Mouse (Mus musculus): ENCODE measurements around the gene C1galt1. TPM values are rescaled to one million over a fixed set of nuclear protein-coding genes. Genes with fewer than 3 reads are reported as not detected.

Gene C1galt1
- 1.4 and 1.5 TPM in 2 replicates for polyA plus RNA-seq (2015; fragmentation: Nextera tagmentation; extraction: Ambion mirVana)

DNA sequence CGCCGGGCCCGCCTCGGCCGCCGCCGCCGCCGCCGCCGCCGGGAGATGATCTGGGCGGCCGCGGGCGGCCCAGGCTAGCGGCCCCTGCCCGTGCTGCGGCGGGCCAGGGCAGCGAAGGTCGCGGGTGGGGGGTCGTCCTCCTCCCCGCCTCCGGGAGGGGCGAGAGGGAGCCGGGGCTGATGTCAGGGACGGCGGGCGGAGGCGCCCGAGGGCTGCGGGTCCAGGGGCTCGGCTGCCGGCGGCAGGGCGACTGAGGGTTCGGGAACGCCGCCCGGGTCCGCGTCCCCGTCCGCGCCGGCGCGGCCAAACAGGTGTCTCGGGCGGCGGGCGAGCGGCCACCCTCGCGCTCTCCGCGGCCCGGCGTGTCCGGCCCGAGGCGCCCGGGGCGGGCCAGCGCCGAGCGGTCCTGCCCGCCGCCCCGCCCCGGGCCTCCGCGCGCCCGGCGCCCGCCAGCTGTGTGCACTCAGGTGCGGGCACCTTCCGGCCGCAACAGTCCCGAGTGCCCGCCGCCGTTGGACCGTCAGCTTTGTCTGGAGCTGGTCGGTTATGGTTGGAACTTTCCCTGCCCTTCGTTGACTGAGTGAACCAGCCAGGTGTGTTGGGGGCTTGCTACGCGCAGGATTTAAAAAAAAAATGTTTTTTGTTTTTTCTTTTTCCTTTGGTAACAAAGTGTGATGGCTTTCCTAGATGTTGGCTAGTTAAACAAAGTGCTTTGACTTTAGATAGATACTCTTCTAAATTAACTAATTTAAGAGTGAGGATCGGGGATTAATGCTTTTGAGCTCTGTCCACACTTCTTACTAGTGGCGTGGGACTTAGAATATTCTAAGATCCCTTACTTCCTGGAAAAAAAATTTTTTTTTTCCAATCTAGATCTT is at the start of gene C1galt1:
TSS of gene C1galt1 (plus strand) at position 41 of the 878 bp plus-strand sequence.
- Histone ChIP-seq H3K27me3 (replicated peaks; ENCODE audit: control insufficient read depth, insufficient read depth, low read length) (no peaks in the 10 kb centered on the region), H3K4me1 (replicated peaks; ENCODE audit: control insufficient read depth, insufficient read depth, low read length) (peaks cover 4% of the 10 kb centered on the region), H3K4me2 (ENCODE audit: low read length) (peak within 1 kb of the TSS; percentile 78), H3K9me3 (ENCODE audit: control insufficient read depth, low read length) (no peaks in the 10 kb centered on the region), H3K36me3 (ENCODE audit: control insufficient read depth, insufficient read depth) (no peaks in the 10 kb centered on the region), H3K27ac (ENCODE audit: low read length) (peak within 1 kb of the TSS; percentile 92), H3K4me3 (replicated peaks; ENCODE audit: low read length) (peak within 1 kb of the TSS; percentile 84), H3K9ac (replicated peaks; ENCODE audit: low read depth, low read length) (peak within 1 kb of the TSS; percentile 98)
- under 1% methylated on average over 59 of the region's 93 CpGs for WGBS
- peak; percentile 59 for ATAC-seq

GRCm38 (mm10) chr6:7799969-7800368 is 44.7 kb upstream of the C1galt1 start:
- Histone ChIP-seq H3K9ac (replicated peaks; ENCODE audit: low read depth, low read length) (no peak overlapping the region), H3K36me3 (ENCODE audit: control insufficient read depth, insufficient read depth) (no peaks in the 10 kb centered on the region), H3K4me1 (replicated peaks; ENCODE audit: control insufficient read depth, insufficient read depth, low read length) (no peaks in the 10 kb centered on the region), H3K4me2 (ENCODE audit: low read length) (no peak overlapping the region), H3K9me3 (ENCODE audit: control insufficient read depth, low read length) (no peaks in the 10 kb centered on the region), H3K4me3 (replicated peaks; ENCODE audit: low read length) (no peak overlapping the region), H3K27ac (ENCODE audit: low read length) (no peak overlapping the region), H3K27me3 (replicated peaks; ENCODE audit: control insufficient read depth, insufficient read depth, low read length) (no peaks in the 10 kb centered on the region)
- no peak for ATAC-seq
- 69% methylated on average over 6 of the region's 6 CpGs for WGBS

DNA sequence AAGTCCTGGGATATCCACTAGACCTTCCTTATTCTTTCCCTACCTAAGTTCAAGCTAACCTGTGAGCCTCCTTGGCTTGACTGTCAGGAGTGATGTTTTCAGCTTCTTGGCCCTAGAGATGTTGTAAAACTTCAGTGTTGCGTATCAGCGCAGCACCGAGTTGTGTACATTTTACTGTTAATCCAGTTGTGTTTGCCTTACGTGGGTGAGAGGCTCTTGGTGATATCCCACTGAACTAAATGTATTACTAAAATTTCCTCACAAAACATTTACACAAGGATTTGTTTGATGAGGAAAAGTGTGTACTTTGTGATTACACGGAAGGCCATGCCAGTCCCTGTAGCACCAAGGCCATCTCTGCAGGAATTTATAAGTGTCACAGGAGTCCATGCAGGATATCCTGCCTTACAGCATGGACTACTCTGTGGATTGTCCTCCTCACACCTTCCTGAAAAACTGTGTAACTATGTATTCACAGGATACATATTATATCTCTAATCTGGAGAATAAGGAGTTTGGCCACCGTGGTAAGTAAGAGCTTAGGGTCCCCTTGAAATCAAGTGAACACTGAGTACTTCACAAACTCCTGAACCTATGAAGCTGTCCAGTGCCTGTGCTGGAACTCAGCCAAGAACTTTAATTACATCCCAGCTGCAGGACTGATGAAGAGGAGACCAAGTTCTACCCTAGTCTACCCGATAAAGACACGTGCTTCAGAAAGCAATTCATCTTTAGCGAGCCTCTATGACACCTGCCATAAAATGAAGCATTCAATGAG is 40.7 kb upstream of the C1galt1 start:
- Histone ChIP-seq H3K4me2 (ENCODE audit: low read length) (no peak overlapping the region), H3K36me3 (ENCODE audit: control insufficient read depth, insufficient read depth) (no peaks in the 10 kb centered on the region), H3K9ac (replicated peaks; ENCODE audit: low read depth, low read length) (no peak overlapping the region), H3K4me1 (replicated peaks; ENCODE audit: control insufficient read depth, insufficient read depth, low read length) (no peaks in the 10 kb centered on the region), H3K9me3 (ENCODE audit: control insufficient read depth, low read length) (no peaks in the 10 kb centered on the region), H3K27me3 (replicated peaks; ENCODE audit: control insufficient read depth, insufficient read depth, low read length) (no peaks in the 10 kb centered on the region), H3K4me3 (replicated peaks; ENCODE audit: low read length) (no peak overlapping the region), H3K27ac (ENCODE audit: low read length) (no peak overlapping the region)
- 87% methylated on average over 9 of the region's 9 CpGs for WGBS
- no peak for ATAC-seq

DNA sequence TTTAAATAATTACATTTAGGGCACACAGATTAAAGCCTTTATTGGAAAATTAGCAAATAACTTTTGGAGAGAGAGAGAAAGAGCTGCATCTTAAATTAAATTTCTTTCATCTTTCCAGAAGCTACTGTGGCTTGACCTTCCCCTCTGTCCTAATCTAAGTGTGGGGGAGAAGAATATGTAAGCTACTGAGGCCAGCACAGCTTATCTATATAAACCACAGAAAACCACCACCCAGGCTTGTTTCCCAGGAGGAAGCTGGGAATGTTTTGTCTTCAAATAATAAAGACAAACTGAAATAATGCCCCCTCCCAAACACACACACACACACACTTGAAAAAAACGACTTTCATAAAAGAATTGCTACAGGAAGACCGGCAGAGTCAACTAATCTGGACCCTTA is 30.5 kb upstream of the C1galt1 start:
- no peaks in the 10 kb centered on the region for H3K27me3 ChIP-seq (replicated peaks; ENCODE audit: control insufficient read depth, insufficient read depth, low read length)
- no peaks in the 10 kb centered on the region for H3K4me1 ChIP-seq (replicated peaks; ENCODE audit: control insufficient read depth, insufficient read depth, low read length)
- H3K4me3 ChIP-seq (replicated peaks; ENCODE audit: low read length) = no peak overlapping the region
- no peak overlapping the region for H3K27ac ChIP-seq (ENCODE audit: low read length)
- H3K9ac ChIP-seq (replicated peaks; ENCODE audit: low read depth, low read length) = no peak overlapping the region
- no peaks in the 10 kb centered on the region for H3K9me3 ChIP-seq (ENCODE audit: control insufficient read depth, low read length)
- 33% methylated on average over 2 of the region's 2 CpGs for WGBS
- no peaks in the 10 kb centered on the region for H3K36me3 ChIP-seq (ENCODE audit: control insufficient read depth, insufficient read depth)
- ATAC-seq = no peak
- H3K4me2 ChIP-seq (ENCODE audit: low read length) = no peak overlapping the region

GRCm38 (mm10) chr6:7816233-7816632 is 28.4 kb upstream of the C1galt1 start:
- WGBS = 89% methylated on average over 5 of the region's 5 CpGs
- Histone ChIP-seq H3K4me1 (replicated peaks; ENCODE audit: control insufficient read depth, insufficient read depth, low read length) (no peaks in the 10 kb centered on the region), H3K27me3 (replicated peaks; ENCODE audit: control insufficient read depth, insufficient read depth, low read length) (no peaks in the 10 kb centered on the region), H3K36me3 (ENCODE audit: control insufficient read depth, insufficient read depth) (no peaks in the 10 kb centered on the region), H3K9me3 (ENCODE audit: control insufficient read depth, low read length) (no peaks in the 10 kb centered on the region), H3K27ac (ENCODE audit: low read length) (no peak overlapping the region), H3K4me2 (ENCODE audit: low read length) (no peak overlapping the region), H3K9ac (replicated peaks; ENCODE audit: low read depth, low read length) (no peak overlapping the region), H3K4me3 (replicated peaks; ENCODE audit: low read length) (no peak overlapping the region)
- no peak for ATAC-seq

DNA sequence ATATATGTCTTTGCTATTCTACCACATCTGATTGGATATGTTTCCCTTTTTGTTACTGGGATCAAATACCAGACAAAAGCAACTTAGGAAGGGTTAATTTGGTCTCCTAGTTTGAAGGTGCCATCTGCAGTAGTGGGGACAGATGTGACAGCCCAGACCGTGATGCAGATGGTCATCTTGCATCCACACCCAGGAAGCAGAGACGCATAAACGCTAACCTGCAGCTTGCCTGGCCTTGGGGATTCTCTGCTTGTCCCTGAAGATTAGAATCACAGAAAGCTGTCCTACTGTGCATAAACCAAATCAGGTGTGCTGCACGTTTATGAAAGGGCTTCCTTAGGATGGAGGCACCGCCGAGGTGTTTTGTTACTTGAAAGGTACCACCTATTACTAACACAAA is 22.0 kb upstream of the C1galt1 start:
- no peak overlapping the region for H3K4me3 ChIP-seq (replicated peaks; ENCODE audit: low read length)
- no peaks in the 10 kb centered on the region for H3K9me3 ChIP-seq (ENCODE audit: control insufficient read depth, low read length)
- H3K36me3 ChIP-seq (ENCODE audit: control insufficient read depth, insufficient read depth) = no peaks in the 10 kb centered on the region
- no peak overlapping the region for H3K4me2 ChIP-seq (ENCODE audit: low read length)
- WGBS = 57% methylated on average over 6 of the region's 6 CpGs
- ATAC-seq = no peak
- no peak overlapping the region for H3K9ac ChIP-seq (replicated peaks; ENCODE audit: low read depth, low read length)
- H3K27ac ChIP-seq (ENCODE audit: low read length) = no peak overlapping the region
- no peaks in the 10 kb centered on the region for H3K4me1 ChIP-seq (replicated peaks; ENCODE audit: control insufficient read depth, insufficient read depth, low read length)
- H3K27me3 ChIP-seq (replicated peaks; ENCODE audit: control insufficient read depth, insufficient read depth, low read length) = no peaks in the 10 kb centered on the region

- no peaks in the 10 kb centered on the region for H3K36me3 ChIP-seq (ENCODE audit: control insufficient read depth, insufficient read depth)
- ATAC-seq = no peak
- no peak overlapping the region for H3K4me3 ChIP-seq (replicated peaks; ENCODE audit: low read length)
- H3K27me3 ChIP-seq (replicated peaks; ENCODE audit: control insufficient read depth, insufficient read depth, low read length) = no peaks in the 10 kb centered on the region
- H3K9me3 ChIP-seq (ENCODE audit: control insufficient read depth, low read length) = no peaks in the 10 kb centered on the region
- no peaks in the 10 kb centered on the region for H3K4me1 ChIP-seq (replicated peaks; ENCODE audit: control insufficient read depth, insufficient read depth, low read length)
- H3K27ac ChIP-seq (ENCODE audit: low read length) = no peak overlapping the region
- no peak overlapping the region for H3K9ac ChIP-seq (replicated peaks; ENCODE audit: low read depth, low read length)
- 84% methylated on average over 8 of the region's 8 CpGs for WGBS
- H3K4me2 ChIP-seq (ENCODE audit: low read length) = no peak overlapping the region
These were observed 13.8 kb upstream of the C1galt1 start for GRCm38 (mm10) chr6:7830793-7831192.

DNA sequence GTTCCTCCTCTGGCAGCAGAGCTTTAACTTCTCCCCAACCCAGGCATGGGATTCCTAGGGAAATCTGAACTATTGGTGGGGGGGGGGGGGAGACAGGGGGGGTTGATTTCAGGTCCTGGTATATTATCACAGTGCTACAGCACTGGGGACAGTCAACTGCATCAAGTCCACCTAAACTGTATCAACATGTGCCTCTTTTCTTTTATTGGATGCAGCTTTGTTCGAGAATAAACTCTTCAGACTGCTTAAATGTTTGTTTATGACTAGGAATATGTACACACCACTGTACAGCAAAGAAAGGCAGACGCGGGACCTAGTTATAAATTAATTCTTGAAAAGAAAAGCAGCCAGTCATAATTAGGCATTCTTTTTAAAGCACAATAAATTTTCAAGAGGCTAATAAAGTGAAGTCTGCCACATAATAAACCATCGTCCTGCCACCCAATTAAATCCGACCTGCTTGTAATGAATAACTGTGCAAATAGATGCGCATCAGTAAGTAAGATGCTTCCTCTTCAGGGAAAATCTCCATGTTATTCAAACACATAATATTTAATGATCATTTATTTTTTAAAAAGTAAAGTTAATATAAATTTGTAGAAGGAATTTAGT is 12.0 kb upstream of the C1galt1 start:
- Histone ChIP-seq H3K9ac (replicated peaks; ENCODE audit: low read depth, low read length) (no peak overlapping the region), H3K27me3 (replicated peaks; ENCODE audit: control insufficient read depth, insufficient read depth, low read length) (no peaks in the 10 kb centered on the region), H3K4me2 (ENCODE audit: low read length) (no peak overlapping the region), H3K4me3 (replicated peaks; ENCODE audit: low read length) (no peak overlapping the region), H3K27ac (ENCODE audit: low read length) (no peak overlapping the region), H3K4me1 (replicated peaks; ENCODE audit: control insufficient read depth, insufficient read depth, low read length) (no peaks in the 10 kb centered on the region), H3K9me3 (ENCODE audit: control insufficient read depth, low read length) (no peaks in the 10 kb centered on the region), H3K36me3 (ENCODE audit: control insufficient read depth, insufficient read depth) (no peaks in the 10 kb centered on the region)
- WGBS = 17% methylated on average over 6 of the region's 6 CpGs
- ATAC-seq = no peak
